Mouse (Mus musculus) olfactory bulb, adult 2 months (tissue): ENCODE measurements at regions not wholly inside any gene's neighbourhood (a gene's known extent, or its start where the extent isn't known, plus 50 kb on each side); places are given as distances from the start of the nearest gene placed in this dataset.

Experiments
- CTCF ChIP-seq: fragments of 200-500 bp; IDR thresholded peaks from 2 replicates; pipeline ENCODE4 v1.5.1; 2012; ENCODE audit warnings: low read depth, mild to moderate bottlenecking, low read length, moderate library complexity; ENCODE audit not compliant: insufficient read depth
- POLR2A ChIP-seq: fragments of 200-500 bp; IDR thresholded peaks from 2 replicates; pipeline ENCODE4 v1.6.1; 2012; ENCODE audit warnings: mild to moderate bottlenecking, low read depth, low read length, moderate library complexity; ENCODE audit not compliant: insufficient read depth

GRCm38 (mm10) chrX:12855425-12855824, 93.6 kb upstream of the Med14 start:
- TF ChIP-seq CTCF (no peak), POLR2A (no peak)
